Mouse (Mus musculus) stomach, embryonic 14.5 days (tissue): ENCODE measurements around the gene Rnase4. TPM values are rescaled to one million over a fixed set of nuclear protein-coding genes. Genes with fewer than 3 reads are reported as not detected.
A peak's percentile ranks its signal among the peaks of the same experiment; 100 is the strongest.

Experiments used
- ATAC-seq: fragments of 200-750 bp; cut with Nextera tagmentation; 2 replicates; pipeline ENCODE4 v1.8.0; 2017; ENCODE audit warnings: low read depth, moderate TSS enrichment; ENCODE audit not compliant: insufficient number of reproducible peaks, insufficient read depth, low FRiP score
- H3K27ac ChIP-seq: fragments of 300-500 bp; sonication (generic); 2 replicates; pipeline ENCODE4 v1.5.1; 2014; ENCODE audit warnings: mild to moderate bottlenecking, low read length, moderate library complexity, mixed read lengths
- H3K27me3 ChIP-seq: fragments of 300-500 bp; sonication (generic); 2 replicates; pipeline ENCODE4 v1.6.1; 2014; ENCODE audit warnings: low read length, control low read depth, mixed read lengths; ENCODE audit not compliant: control insufficient read depth, insufficient read depth
- H3K36me3 ChIP-seq: fragments of 300-500 bp; sonication (generic); 2 replicates; pipeline ENCODE4 v1.6.1; 2014; ENCODE audit warnings: mild to moderate bottlenecking, control low read depth, low read length, moderate library complexity, mixed read lengths; ENCODE audit not compliant: control insufficient read depth, insufficient read depth
- H3K4me1 ChIP-seq: fragments of 300-500 bp; sonication (generic); 2 replicates; pipeline ENCODE4 v1.6.1; 2014; ENCODE audit warnings: low read length, control low read depth, mixed read lengths; ENCODE audit not compliant: control insufficient read depth, insufficient read depth
- H3K4me2 ChIP-seq: fragments of 300-500 bp; sonication (generic); replicated peaks from 2 replicates; pipeline ENCODE4 v1.6.1; 2014; ENCODE audit warnings: low read depth, low read length, control low read depth
- H3K4me3 ChIP-seq: fragments of 300-500 bp; sonication (generic); 2 replicates; pipeline ENCODE4 v1.5.1; 2014; ENCODE audit warnings: low read depth, low read length, control low read depth
- H3K9ac ChIP-seq: fragments of 300-500 bp; sonication (generic); replicated peaks from 2 replicates; pipeline ENCODE4 v1.6.1; 2014; ENCODE audit warnings: low read depth, mild to moderate bottlenecking, control low read depth, low read length, moderate library complexity, mixed read lengths
- H3K9me3 ChIP-seq: fragments of 300-500 bp; sonication (generic); 2 replicates; pipeline ENCODE4 v1.6.1; 2016; ENCODE audit warnings: low read depth, low read length, control low read depth; ENCODE audit not compliant: control insufficient read depth
- WGBS: fragments of 180-500 bp; shearing (Covaris S2); extraction: QIAGEN DNeasy Blood & Tissue Kit; methylation state at CpG from one replicate; pipeline ENCODE4 v1.1.7; 2014; 5-methylcytosine and 5-hydroxymethylcytosine counted together
- polyA plus RNA-seq: library from polyadenylated mRNA; unstranded; fragments of >200 nt; fragmentation: Nextera tagmentation; extraction: Ambion mirVana; gene quantifications from 2 replicates; pipeline ENCODE4 v1.2.1, GENCODE M21; 2014

Gene Rnase4
- 60.3 and 72.3 TPM in 2 replicates for polyA plus RNA-seq

GRCm38 (mm10) chr14:51090921-51091900, at the start of gene Rnase4, which contains the start of gene Ang:
Gene Rnase4 (plus strand): TSS chr14:51091077.
Gene Ang (plus strand): TSS chr14:51091150.
- H3K4me2 ChIP-seq, result peak within 1 kb of the TSS; percentile 63
- WGBS, result 7% methylated on average over 33 of the region's 33 CpGs
- H3K9me3 ChIP-seq, result no peaks in the 10 kb centered on the region
- peak; percentile 47; the same call in 1 of the 2 replicates for ATAC-seq
- no peaks in the 10 kb centered on the region for H3K36me3 ChIP-seq
- H3K9ac ChIP-seq, result peak within 1 kb of the TSS; percentile 60
- H3K4me1 ChIP-seq, result 0 out of 2 replicates have a peak, but pooled peaks cover 7% of the 10 kb centered on the region
- peak within 1 kb of the TSS; percentile 87 for H3K27ac ChIP-seq
- H3K4me3 ChIP-seq, result peak within 1 kb of the TSS; percentile 52
- no peaks in the 10 kb centered on the region for H3K27me3 ChIP-seq

GRCm38 (mm10) chr14:51041769-51042168, 49.1 kb upstream of the Rnase4 start, which contains the start of gene Rnase9:
Gene Rnase9 (minus strand): TSS chr14:51041869.
- Histone ChIP-seq H3K4me2 (no peak within 1 kb of the TSS), H3K27me3 (no peaks in the 10 kb centered on the region), H3K4me1 (no peaks in the 10 kb centered on the region), H3K27ac (no peak within 1 kb of the TSS), H3K9ac (no peak within 1 kb of the TSS), H3K9me3 (no peaks in the 10 kb centered on the region), H3K36me3 (no peaks in the 10 kb centered on the region), H3K4me3 (no peak within 1 kb of the TSS)
- ATAC-seq, result no peak
- WGBS, result 75% methylated on average over 6 of the region's 6 CpGs

- Histone ChIP-seq H3K4me3 (no peak overlapping the region), H3K27me3 (no peaks in the 10 kb centered on the region), H3K36me3 (no peaks in the 10 kb centered on the region), H3K9ac (no peak overlapping the region), H3K27ac (no peak overlapping the region), H3K9me3 (no peaks in the 10 kb centered on the region), H3K4me2 (no peak overlapping the region), H3K4me1 (no peaks in the 10 kb centered on the region)
- no peak for ATAC-seq
- WGBS, result 35% methylated on average over 5 of the region's 5 CpGs
Measured at GRCm38 (mm10) chr14:51047846-51048245, 43.0 kb upstream of the Rnase4 start.

- H3K27ac ChIP-seq, result no peak within 1 kb of the TSS
- no peak within 1 kb of the TSS for H3K4me2 ChIP-seq
- H3K9ac ChIP-seq, result no peak within 1 kb of the TSS
- H3K4me3 ChIP-seq, result no peak within 1 kb of the TSS
- H3K9me3 ChIP-seq, result no peaks in the 10 kb centered on the region
- 0 out of 2 replicates have a peak, but pooled peaks cover 6% of the 10 kb centered on the region for H3K4me1 ChIP-seq
- H3K36me3 ChIP-seq, result no peaks in the 10 kb centered on the region
- no peak for ATAC-seq
- WGBS, result 88% methylated on average over 2 of the region's 2 CpGs
- no peaks in the 10 kb centered on the region for H3K27me3 ChIP-seq
Measured at GRCm38 (mm10) chr14:51050063-51050462, 40.8 kb upstream of the Rnase4 start, which contains the start of gene Rnase11. Gene Rnase11 (minus strand): TSS chr14:51050163.

- Histone ChIP-seq H3K4me3 (no peak overlapping the region), H3K27me3 (no peaks in the 10 kb centered on the region), H3K4me1 (0 out of 2 replicates have a peak, but pooled peaks cover 6% of the 10 kb centered on the region), H3K9ac (no peak overlapping the region), H3K9me3 (no peaks in the 10 kb centered on the region), H3K27ac (no peak overlapping the region), H3K4me2 (no peak overlapping the region), H3K36me3 (no peaks in the 10 kb centered on the region)
- WGBS, result 51% methylated on average over 5 of the region's 5 CpGs
- ATAC-seq, result no peak
Measured at GRCm38 (mm10) chr14:51051941-51052340, 38.9 kb upstream of the Rnase4 start.

GRCm38 (mm10) chr14:51053176-51053575, 37.7 kb upstream of the Rnase4 start:
- Histone ChIP-seq H3K4me3 (no peak overlapping the region), H3K4me2 (no peak overlapping the region), H3K9me3 (no peaks in the 10 kb centered on the region), H3K27ac (no peak overlapping the region), H3K9ac (no peak overlapping the region), H3K36me3 (no peaks in the 10 kb centered on the region), H3K27me3 (no peaks in the 10 kb centered on the region), H3K4me1 (0 out of 2 replicates have a peak, but pooled peaks cover 6% of the 10 kb centered on the region)
- no peak for ATAC-seq
- WGBS, result 79% methylated on average over 5 of the region's 5 CpGs

- Histone ChIP-seq H3K4me3 (no peak overlapping the region), H3K4me1 (0 out of 2 replicates have a peak, but pooled peaks cover 6% of the 10 kb centered on the region), H3K36me3 (no peaks in the 10 kb centered on the region), H3K9ac (no peak overlapping the region), H3K27me3 (no peaks in the 10 kb centered on the region), H3K4me2 (no peak overlapping the region), H3K9me3 (no peaks in the 10 kb centered on the region), H3K27ac (peak overlapping the region; percentile 10; the same call in 1 of the 2 replicates)
- ATAC-seq, result no peak
- 64% methylated on average over 13 of the region's 13 CpGs for WGBS
Measured at GRCm38 (mm10) chr14:51054243-51055237, 36.3 kb upstream of the Rnase4 start.
